Mouse (Mus musculus) small intestine, adult 2 months (tissue): Measurements from ENCODE around the gene Fam129a.

Experiments
- CTCF ChIP-seq: fragments of 200-500 bp; IDR thresholded peaks from 2 replicates; pipeline ENCODE4 v1.5.1; 2012; ENCODE audit warnings: low read depth, mild to moderate bottlenecking, control low read depth, inconsistent platforms, low read length, moderate library complexity, mixed read lengths; ENCODE audit not compliant: insufficient replicate concordance, insufficient read length; ENCODE audit errors: extremely low read depth
- POLR2A ChIP-seq: fragments of 200-500 bp; IDR thresholded peaks from 2 replicates; pipeline ENCODE4 v1.6.1; 2012; ENCODE audit warnings: low read depth, mild to moderate bottlenecking, control low read depth, inconsistent platforms, low read length, moderate library complexity

DNA sequence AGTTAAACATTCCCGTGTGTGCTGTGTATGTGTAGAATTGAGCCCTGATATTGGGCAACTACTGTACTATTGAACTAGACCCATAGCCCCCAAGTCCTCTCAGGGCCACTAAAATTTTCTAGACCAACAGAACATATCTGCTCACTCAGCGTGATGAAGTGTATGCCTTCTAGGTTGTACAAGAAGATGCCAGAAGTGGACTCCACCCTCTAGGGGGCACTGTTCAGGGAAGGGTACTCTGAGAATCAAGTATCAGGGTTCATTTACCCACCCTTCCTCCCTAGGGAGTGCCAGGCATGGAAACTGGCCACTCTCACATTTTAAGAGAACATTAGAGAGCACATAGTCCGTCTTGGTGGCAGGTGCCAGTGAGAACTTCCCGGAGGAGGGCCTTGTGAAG is 77.1 kb downstream of the Fam129a start:
- TF ChIP-seq CTCF (no peak), POLR2A (no peak)
